Mouse (Mus musculus) MEL (cell line): ENCODE data around the gene Jmjd8. TPM values are rescaled to one million over a fixed set of nuclear protein-coding genes. Genes with fewer than 3 reads are reported as not detected.
"Not testable (repeated sequence)": the region's sequence is repeated elsewhere in the genome, so short reads cannot be mapped to it uniquely, and the experiment has no call there.

Experiments used
- DNase-seq: peaks from one replicate; pipeline ENCODE4 v3.0.0; 2011; ENCODE audit warnings: low read depth, low spot score
- H3K27ac ChIP-seq: 2 replicates; pipeline ENCODE4 v1.5.1; 2012; ENCODE audit warnings: low read depth, mild to moderate bottlenecking, control low read depth, low read length, moderate library complexity; ENCODE audit not compliant: control insufficient read depth
- H3K27me3 ChIP-seq, 2 experiments: fragments of 150-350 bp in 1 of 2; sonication (generic) in 1 of 2; 2 replicates each; pipeline ENCODE4 v1.6.1; 2012; ENCODE audit warnings: low read length in 2 of 2, mild to moderate bottlenecking in 2 of 2, improper control_type of control experiment in 1 of 2, moderate library complexity in 1 of 2; ENCODE audit not compliant: insufficient read depth in 2 of 2, control insufficient read depth in 1 of 2
- H3K36me3 ChIP-seq, 2 experiments: 2 replicates each; pipeline ENCODE4 v1.6.1; 2012 to 2014; ENCODE audit warnings: low read length in 2 of 2, improper control_type of control experiment in 1 of 2, inconsistent platforms in 1 of 2, mild to moderate bottlenecking in 1 of 2; ENCODE audit not compliant: insufficient read depth in 2 of 2, control insufficient read depth in 1 of 2
- H3K4me1 ChIP-seq, 2 experiments: fragments of 150-350 bp in 1 of 2; sonication (generic) in 1 of 2; 2 replicates each; pipeline ENCODE4 v1.6.1; 2012; ENCODE audit warnings: low read length in 2 of 2, improper control_type of control experiment in 1 of 2, mild to moderate bottlenecking in 1 of 2; ENCODE audit not compliant: insufficient read depth in 2 of 2, control insufficient read depth in 1 of 2
- H3K4me3 ChIP-seq, 2 experiments: fragments of 150-350 bp in 1 of 2; sonication (generic) in 1 of 2; 2 replicates each; pipeline ENCODE4 v1.5.1; 2012; ENCODE audit warnings: low read depth in 2 of 2, low read length in 2 of 2, mild to moderate bottlenecking in 2 of 2, moderate library complexity in 2 of 2, control low read depth in 1 of 2, improper control_type of control experiment in 1 of 2; ENCODE audit not compliant: control insufficient read depth in 1 of 2, insufficient read depth in 1 of 2
- H3K79me2 ChIP-seq: 2 replicates; pipeline ENCODE4 v1.6.1; 2012; ENCODE audit warnings: mild to moderate bottlenecking, low read length, moderate library complexity; ENCODE audit not compliant: control insufficient read depth, poor library complexity, insufficient read depth
- H3K9ac ChIP-seq: 2 replicates; pipeline ENCODE4 v1.6.1; 2012; ENCODE audit warnings: low read depth, mild to moderate bottlenecking, control low read depth, low read length, moderate library complexity; ENCODE audit not compliant: control insufficient read depth, poor library complexity, severe bottlenecking
- H3K9me3 ChIP-seq: fragments of 150-350 bp; sonication (generic); replicated peaks from 2 replicates; pipeline ENCODE4 v1.6.1; 2012; ENCODE audit warnings: mild to moderate bottlenecking, low read length, improper control_type of control experiment, moderate library complexity; ENCODE audit not compliant: insufficient read depth
- BHLHE40 ChIP-seq: IDR thresholded peaks from 2 replicates; pipeline ENCODE4 v1.6.1; 2012; ENCODE audit warnings: low read depth, mild to moderate bottlenecking, inconsistent platforms, low read length, improper control_type of control experiment, borderline replicate concordance
- CHD2 ChIP-seq: IDR thresholded peaks from 2 replicates; pipeline ENCODE4 v1.6.1; 2011; ENCODE audit warnings: low read length, improper control_type of control experiment
- GABPA ChIP-seq: IDR thresholded peaks from 2 replicates; pipeline ENCODE4 v1.6.1; 2012; ENCODE audit warnings: low read depth, mild to moderate bottlenecking, inconsistent platforms, low read length, improper control_type of control experiment, moderate library complexity
- GATA1 ChIP-seq: IDR thresholded peaks from 2 replicates; pipeline ENCODE4 v1.6.1; 2011; ENCODE audit warnings: low read depth, low read length, improper control_type of control experiment
- HCFC1 ChIP-seq: IDR thresholded peaks from 2 replicates; pipeline ENCODE4 v1.6.1; 2012; ENCODE audit warnings: low read depth, mild to moderate bottlenecking, inconsistent platforms, low read length, improper control_type of control experiment, moderate library complexity
- KAT2A ChIP-seq: conservative IDR thresholded peaks from 2 replicates; pipeline ENCODE4 v1.6.1; 2012; ENCODE audit warnings: low read depth, low read length, improper control_type of control experiment, inconsistent platforms
- MAFK ChIP-seq: IDR thresholded peaks from 2 replicates; pipeline ENCODE4 v1.6.1; 2011; ENCODE audit warnings: low read depth, mild to moderate bottlenecking, low read length, improper control_type of control experiment, borderline replicate concordance
- MAX ChIP-seq: IDR thresholded peaks from 2 replicates; pipeline ENCODE4 v1.6.1; 2011; ENCODE audit warnings: low read length, improper control_type of control experiment
- MEF2A ChIP-seq: IDR thresholded peaks from 2 replicates; pipeline ENCODE4 v1.6.1; 2014; ENCODE audit warnings: low read depth, mild to moderate bottlenecking, inconsistent platforms, low read length, improper control_type of control experiment; ENCODE audit not compliant: poor library complexity, insufficient replicate concordance, severe bottlenecking; ENCODE audit errors: extremely low read depth
- MYB ChIP-seq: IDR thresholded peaks from 2 replicates; pipeline ENCODE4 v1.6.1; 2011; ENCODE audit warnings: mild to moderate bottlenecking, low read depth, low read length, improper control_type of control experiment
- POLR2A ChIP-seq, 2 experiments: IDR thresholded peaks; 2 replicates each; pipeline ENCODE4 v1.6.1; 2011 to 2012; ENCODE audit warnings: low read length in 2 of 2, mild to moderate bottlenecking in 2 of 2, control low read depth in 1 of 2, improper control_type of control experiment in 1 of 2, low read depth in 1 of 2, moderate library complexity in 1 of 2; ENCODE audit not compliant: control insufficient read depth in 1 of 2, insufficient read depth in 1 of 2, poor library complexity in 1 of 2
- RCOR1 ChIP-seq: IDR thresholded peaks from 2 replicates; pipeline ENCODE4 v1.6.1; 2012; ENCODE audit warnings: low read depth, mild to moderate bottlenecking, inconsistent platforms, low read length, improper control_type of control experiment
- TAL1 ChIP-seq: IDR thresholded peaks from 2 replicates; pipeline ENCODE4 v1.6.1; 2012; ENCODE audit warnings: mild to moderate bottlenecking, inconsistent platforms, low read length, moderate library complexity, mixed read lengths
- TBP ChIP-seq: IDR thresholded peaks from 2 replicates; pipeline ENCODE4 v1.8.0; 2011; ENCODE audit warnings: low read depth, low read length, improper control_type of control experiment
- TCF12 ChIP-seq: IDR thresholded peaks from 2 replicates; pipeline ENCODE4 v1.6.1; 2014; ENCODE audit warnings: low read depth, mild to moderate bottlenecking, inconsistent platforms, low read length, improper control_type of control experiment, moderate library complexity
- ZKSCAN1 ChIP-seq: IDR thresholded peaks from 2 replicates; pipeline ENCODE4 v1.6.1; 2012; ENCODE audit warnings: low read depth, mild to moderate bottlenecking, inconsistent platforms, low read length, improper control_type of control experiment, moderate library complexity
- ZMIZ1 ChIP-seq: IDR thresholded peaks from 2 replicates; pipeline ENCODE4 v1.6.1; 2012; ENCODE audit warnings: low read depth, mild to moderate bottlenecking, inconsistent platforms, low read length, improper control_type of control experiment, moderate library complexity
- ZNF384 ChIP-seq: IDR thresholded peaks from 2 replicates; pipeline ENCODE4 v1.6.1; 2012; ENCODE audit warnings: low read depth, mild to moderate bottlenecking, inconsistent platforms, low read length, improper control_type of control experiment
- polyA plus RNA-seq, 2 experiments: library from polyadenylated mRNA; stranded (reverse) in 1 of 2; unstranded in 1 of 2; fragments of >175 nt in 1 of 2; fragments of >200 nt in 1 of 2; gene quantifications; 2 replicates each; pipeline versions ENCODE4 v1.2.1 to v1.2.4; 2012; ENCODE audit warnings: low replicate concordance in 2 of 2, low read depth in 1 of 2; ENCODE audit not compliant: insufficient read length in 2 of 2, insufficient read depth in 1 of 2, missing spikeins in 1 of 2
- total RNA-seq: library from RNA; depleted of rRNA; stranded (reverse); fragments of 300-350 nt; gene quantifications from 2 replicates; pipeline ENCODE4 v1.2.3, GENCODE M21; 2012

The Jmjd8 gene
- total and polyA plus RNA-seq, 3 experiments: 12.9 to 23.9 TPM; not detected in 1

GRCm38 (mm10) chr17:25869954-25870353 is 41.3 kb downstream of the Jmjd8 start:
- H3K27me3 ChIP-seq: no peaks in the 10 kb centered on the region
- H3K27ac ChIP-seq: no peak overlapping the region
- no peaks in the 10 kb centered on the region for H3K9me3 ChIP-seq
- H3K9ac ChIP-seq: no peak overlapping the region
- peaks cover 25% of the 10 kb centered on the region for H3K79me2 ChIP-seq
- TF ChIP-seq TBP: peak; percentile 76
- TF ChIP-seq ZKSCAN1: no peak
- no peak for TF ChIP-seq GABPA
- DNase-seq: no peak
- no peak overlapping the region for H3K4me3 ChIP-seq
- H3K36me3 ChIP-seq: peaks cover 0 to 3% of the 10 kb centered on the region in 2 experiments; a peak in 1 of 4 replicates
- peaks cover 2 to 9% of the 10 kb centered on the region in 2 experiments; a peak in 2 of 4 replicates for H3K4me1 ChIP-seq

GRCm38 (mm10) chr17:25871566-25871965 is 42.9 kb downstream of the Jmjd8 start:
- not testable (repeated sequence) for H3K36me3 ChIP-seq, H3K27me3 ChIP-seq, H3K27ac ChIP-seq, H3K9ac ChIP-seq, H3K4me3 ChIP-seq, DNase-seq, H3K9me3 ChIP-seq
- Histone ChIP-seq H3K79me2 (peaks cover 23% of the 10 kb centered on the region), H3K4me1 (peaks cover 2 to 15% of the 10 kb centered on the region in 2 experiments; a peak in 3 of 4 replicates)

- Histone ChIP-seq H3K4me1 (peaks cover 2 to 19% of the 10 kb centered on the region in 2 experiments; a peak in 3 of 4 replicates), H3K4me3 (no peak overlapping the region)
Measured at GRCm38 (mm10) chr17:25872676-25873075, 44.0 kb downstream of the Jmjd8 start.

GRCm38 (mm10) chr17:25873405-25874147 is 44.9 kb downstream of the Jmjd8 start:
- peaks cover 6% of the 10 kb centered on the region; the same call in 1 of the 2 replicates for H3K79me2 ChIP-seq
- peak overlapping the region; percentile 82 to 87 for H3K4me3 ChIP-seq
- peak overlapping the region; percentile 73 for H3K9ac ChIP-seq
- H3K36me3 ChIP-seq: peaks cover 0 to 7% of the 10 kb centered on the region in 2 experiments; a peak in 2 of 4 replicates
- peak; percentile 66 for DNase-seq
- H3K27ac ChIP-seq: peak overlapping the region; percentile 26; the same call in 1 of the 2 replicates
- no peaks in the 10 kb centered on the region for H3K9me3 ChIP-seq
- peaks cover 2 to 19% of the 10 kb centered on the region in 2 experiments; a peak in 3 of 4 replicates for H3K4me1 ChIP-seq
- no peaks in the 10 kb centered on the region for H3K27me3 ChIP-seq
- TF ChIP-seq CHD2 (no peak), TAL1 (no peak), POLR2A (IDR thresholded peaks at IDR 0.05; ENCODE audit: control insufficient read depth in 1 of 2, insufficient read depth in 1 of 2, low read depth in 1 of 2, low read length in 2 of 2, poor library complexity in 1 of 2) (no peak), MYB (no peak), MAFK (0 out of 2 replicates have a peak, but pooled peaks have one; percentile 29), ZNF384 (peak; percentile 56; the same call in 1 of the 2 replicates), KAT2A (no peak), TBP (peak; percentile 99), GATA1 (no peak), RCOR1 (no peak), MEF2A (no peak), BHLHE40 (no peak), TCF12 (no peak), HCFC1 (0 out of 2 replicates have a peak, but pooled peaks have one; percentile 12), ZMIZ1 (no peak)

More at GRCm38 (mm10) chr17:25872676-25873075, 44.0 kb downstream of the Jmjd8 start:
- Histone ChIP-seq H3K27me3 (no peaks in the 10 kb centered on the region), H3K9ac (no peak overlapping the region), H3K36me3 (peaks cover 0 to 7% of the 10 kb centered on the region in 2 experiments; a peak in 2 of 4 replicates), H3K27ac (no peak overlapping the region), H3K79me2 (peaks cover 14% of the 10 kb centered on the region), H3K9me3 (no peaks in the 10 kb centered on the region)
- DNase-seq: no peak
- no peak for TF ChIP-seq MAX
- no peak for TF ChIP-seq CHD2
- TF ChIP-seq RCOR1: no peak
